Mouse (Mus musculus): Measurements from ENCODE around the gene Slc2a3.

Slc2a3 gene

DNA sequence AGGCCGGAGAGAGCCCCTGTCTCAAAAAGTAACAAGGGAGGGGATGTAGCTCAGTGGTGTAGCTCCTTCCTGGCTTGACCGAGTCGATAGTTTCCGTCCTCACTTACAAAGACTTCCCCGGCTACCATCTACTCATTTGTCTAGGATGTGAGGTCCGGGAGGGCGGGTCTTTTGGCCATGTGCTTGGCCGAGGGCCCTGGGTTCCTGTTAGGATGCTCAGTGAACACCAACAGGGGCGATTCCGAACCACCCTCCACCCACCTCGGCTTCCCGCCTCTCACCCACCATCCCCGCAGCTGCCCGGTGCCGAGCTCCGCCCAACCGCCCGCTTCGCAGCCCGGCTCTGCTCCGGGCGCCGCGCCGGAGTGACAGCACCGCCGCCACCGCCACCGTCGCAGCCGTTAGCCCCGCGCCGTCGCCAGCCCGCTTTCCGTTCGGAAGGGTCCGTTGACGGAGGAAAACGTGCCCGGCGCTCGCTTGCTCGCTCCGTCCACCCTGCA is at the start of gene Slc2a3:
Slc2a3 (minus strand) TSS at position 340 of the 500 bp plus-strand sequence.
- peak in 1 of 2 experiments; percentile 27 for DNase-seq

DNA sequence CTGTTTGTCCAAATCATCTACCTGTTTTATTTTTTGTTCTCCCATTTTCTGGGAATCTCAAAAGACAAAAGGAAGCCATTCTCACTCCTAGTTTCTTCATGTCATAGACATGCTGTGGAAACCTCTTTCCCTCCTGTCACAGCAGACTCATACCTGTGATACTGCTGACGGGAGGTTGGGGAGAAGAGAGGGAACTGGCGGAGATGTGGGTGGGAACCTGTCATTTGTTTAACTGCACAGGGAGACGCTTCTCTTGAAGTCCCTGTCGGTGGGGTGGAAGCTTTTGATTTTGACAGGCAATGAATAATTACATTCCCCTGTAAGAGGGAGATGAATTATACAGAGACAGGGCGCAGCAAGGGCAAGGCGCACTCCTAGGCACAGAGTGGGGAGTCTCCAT is 42.3 kb upstream of the Slc2a3 start:
- no peak for DNase-seq

DNA sequence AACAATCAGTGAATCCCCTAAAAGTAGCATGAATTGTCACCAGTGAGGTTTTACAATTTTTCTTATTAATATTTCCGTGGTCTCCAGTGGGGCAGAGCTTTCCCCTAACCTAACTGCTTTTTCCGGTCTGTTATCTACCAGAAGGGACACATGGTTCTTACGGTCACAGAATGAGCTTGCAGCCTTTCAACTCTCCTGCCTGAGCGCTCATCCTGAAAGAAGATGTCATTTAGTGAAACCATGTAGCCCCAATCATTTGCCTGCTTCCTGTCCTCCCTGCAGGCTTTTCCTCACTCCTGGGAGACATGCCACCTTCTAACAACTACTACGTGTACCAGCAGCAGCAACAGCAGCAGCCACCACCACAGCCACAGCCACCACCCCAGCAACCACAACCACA is 36.1 kb upstream of the Slc2a3 start:
- no peak for DNase-seq

DNA sequence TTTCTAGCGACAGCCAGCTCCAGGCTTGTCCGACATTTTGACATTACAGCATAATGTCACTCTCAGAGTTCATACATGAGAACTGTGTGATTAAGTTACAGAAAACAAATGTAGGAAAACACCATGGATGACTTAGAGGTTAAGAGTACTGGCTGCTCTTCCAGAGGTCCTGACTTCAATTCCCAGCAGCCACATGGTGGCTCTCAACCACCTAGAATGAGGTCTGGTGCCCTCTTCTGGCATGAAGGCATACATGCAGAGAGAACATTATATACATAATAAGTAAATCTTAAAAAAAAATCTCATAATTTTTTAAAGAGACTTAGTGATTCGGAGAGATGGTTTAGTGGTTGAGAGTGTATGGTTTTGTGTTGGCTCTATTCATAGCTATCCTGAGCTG is 35.5 kb upstream of the Slc2a3 start:
- DNase-seq = no peak

DNA sequence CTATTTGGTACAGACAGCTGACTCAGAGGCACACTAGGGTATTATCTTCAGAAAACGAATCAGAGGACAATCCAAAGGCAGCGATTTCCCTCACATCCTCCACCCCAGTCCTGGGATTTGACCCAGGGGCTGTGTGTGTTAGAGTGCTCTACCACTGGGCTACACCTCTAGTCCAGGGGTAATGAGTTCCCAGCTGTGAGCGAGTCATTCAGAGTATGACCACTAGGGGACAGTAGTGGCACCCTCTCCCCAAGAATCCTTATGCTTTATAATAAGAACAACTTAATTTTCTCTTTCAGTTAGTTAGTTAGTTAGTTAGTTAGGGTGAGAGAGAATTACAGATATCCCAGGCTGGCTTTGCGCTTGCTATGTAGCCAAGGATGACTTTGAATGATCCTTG is 32.9 kb upstream of the Slc2a3 start:
- DNase-seq = no peak

DNA sequence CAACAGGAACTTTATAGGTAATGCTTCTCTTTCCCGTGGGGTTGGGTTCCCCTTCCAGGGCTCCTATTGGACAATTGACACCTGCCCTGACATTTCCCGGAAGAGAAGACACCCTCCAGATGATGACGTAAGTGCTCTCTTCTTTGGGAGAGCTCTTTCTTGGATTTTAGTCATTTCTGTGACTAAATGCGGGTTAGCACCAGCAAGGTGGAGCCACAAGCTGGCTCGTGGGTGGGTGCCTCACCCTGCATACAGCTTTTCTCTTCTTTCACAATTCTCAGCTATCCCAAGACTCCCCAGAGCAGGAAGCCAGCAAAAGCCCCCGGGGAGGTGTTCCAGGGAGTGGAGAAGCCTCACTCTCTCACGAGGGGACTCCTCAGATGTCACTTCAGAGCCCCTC is 31.4 kb upstream of the Slc2a3 start:
- DNase-seq = no peak

DNA sequence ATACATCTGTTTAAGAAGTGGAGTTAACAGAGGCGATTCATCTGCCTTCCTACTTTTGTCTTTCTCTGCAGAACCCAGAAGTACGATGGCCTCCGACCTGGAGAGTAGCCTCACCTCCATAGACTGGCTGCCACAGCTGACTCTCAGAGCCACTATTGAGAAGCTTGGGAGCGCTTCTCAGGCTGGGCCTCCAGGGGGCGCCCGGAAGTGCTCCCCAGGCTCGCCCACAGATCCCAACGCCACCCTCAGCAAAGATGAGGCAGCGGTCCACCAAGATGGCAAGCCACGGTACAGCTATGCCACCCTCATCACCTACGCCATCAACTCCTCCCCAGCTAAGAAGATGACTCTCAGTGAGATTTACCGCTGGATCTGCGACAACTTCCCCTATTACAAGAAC is 26.6 kb upstream of the Slc2a3 start:
- no peak for DNase-seq

DNA sequence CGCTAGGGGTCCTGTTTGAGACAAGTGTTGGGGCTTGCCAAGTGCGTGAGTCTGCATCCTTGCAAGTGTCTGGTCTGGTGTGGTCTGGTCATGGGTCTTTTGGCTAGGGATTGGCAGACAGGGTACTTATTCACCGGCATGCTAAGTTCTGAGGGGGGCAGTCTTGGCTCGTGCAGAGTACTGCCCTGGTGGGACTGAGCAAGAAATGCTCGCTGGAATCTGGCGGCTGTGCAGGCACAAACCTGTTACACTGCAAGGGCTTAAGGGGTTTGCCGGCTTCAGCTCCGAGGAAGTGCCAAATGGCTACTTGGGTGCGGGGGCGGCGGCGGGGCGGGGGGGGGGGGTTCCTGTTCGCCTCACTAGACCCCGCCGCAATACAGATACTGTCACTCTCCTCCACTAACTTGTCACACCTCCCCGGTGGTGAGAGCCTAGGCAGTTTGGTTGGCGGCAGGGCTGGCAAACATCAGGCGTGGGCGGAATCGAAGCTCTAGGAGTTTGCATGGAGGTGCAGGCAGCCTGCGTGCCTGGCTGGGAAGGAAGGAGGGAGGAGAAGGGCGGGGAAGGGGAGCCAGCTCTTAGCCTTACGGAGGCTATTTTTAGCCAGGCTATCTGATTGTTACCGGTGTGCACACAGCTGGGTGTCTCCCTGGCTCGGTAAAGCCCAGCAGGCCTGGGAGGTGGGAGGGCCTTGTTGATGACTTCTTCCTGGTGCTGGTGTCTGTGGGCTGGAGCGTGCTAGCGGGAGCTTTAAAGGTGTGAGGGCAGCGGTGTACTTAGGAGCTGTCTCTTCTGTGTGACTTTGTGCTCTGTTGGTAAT is 24.7 kb upstream of the Slc2a3 start:
- peak; percentile 35 to 55 for DNase-seq

DNA sequence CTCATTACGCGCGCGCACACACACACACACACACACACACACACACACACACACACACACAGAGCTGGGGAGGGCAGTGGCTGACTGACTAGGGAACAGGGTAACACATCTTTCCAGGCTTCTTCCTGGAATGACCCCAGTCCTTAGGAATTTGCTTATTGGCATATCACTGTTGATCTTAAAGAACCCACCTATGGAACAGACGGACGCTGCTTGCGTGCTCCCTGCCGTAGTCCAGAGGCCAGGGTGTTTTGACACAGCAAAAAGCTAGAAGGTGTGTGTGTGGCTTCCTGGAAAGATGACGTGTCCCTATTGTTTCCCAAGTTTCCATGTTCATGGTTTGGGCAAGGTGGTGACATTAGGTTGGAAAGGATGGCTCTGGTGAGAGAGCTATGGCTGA is 23.7 kb upstream of the Slc2a3 start:
- DNase-seq = no peak

DNA sequence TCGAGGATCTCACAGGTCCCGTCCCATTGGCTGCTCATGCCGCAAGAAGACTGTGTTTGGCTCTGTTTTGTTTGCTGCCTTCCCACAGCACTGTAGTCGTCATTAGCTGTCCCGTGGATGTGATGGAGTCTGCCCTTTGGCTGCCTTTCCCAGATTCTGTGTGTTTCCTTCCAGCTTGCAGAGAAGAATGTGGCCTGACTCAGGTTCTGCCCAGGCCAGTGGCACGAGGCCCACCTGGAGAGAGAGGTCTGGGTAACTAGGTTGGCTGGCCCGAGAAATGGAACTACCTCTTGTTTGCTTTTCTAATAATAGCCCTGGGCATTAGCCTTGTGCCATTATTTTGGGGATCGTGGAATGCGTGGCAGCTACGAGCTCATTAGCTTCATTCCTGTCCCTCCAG is 22.6 kb upstream of the Slc2a3 start:
- DNase-seq = no peak

DNA sequence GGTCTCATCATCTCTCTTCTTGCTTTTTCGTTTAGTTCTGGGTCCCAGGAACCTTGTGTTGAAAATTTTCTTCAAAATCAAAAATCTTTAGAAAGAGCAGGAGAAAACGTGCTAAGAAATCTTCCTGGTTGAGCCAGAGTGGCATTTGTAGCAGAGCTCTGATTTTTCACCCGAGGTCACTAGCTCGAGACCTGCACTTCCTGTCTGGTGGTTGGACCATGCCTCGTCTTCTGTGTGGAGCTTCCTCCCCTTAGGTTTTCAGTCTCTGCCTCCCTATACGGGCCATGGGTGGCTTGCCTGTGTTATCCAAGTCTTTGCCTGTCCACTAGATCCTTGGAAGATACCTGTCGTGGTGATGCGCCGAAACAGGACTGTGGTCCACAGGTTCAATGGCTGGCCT is 20.4 kb upstream of the Slc2a3 start:
- no peak for DNase-seq

DNA sequence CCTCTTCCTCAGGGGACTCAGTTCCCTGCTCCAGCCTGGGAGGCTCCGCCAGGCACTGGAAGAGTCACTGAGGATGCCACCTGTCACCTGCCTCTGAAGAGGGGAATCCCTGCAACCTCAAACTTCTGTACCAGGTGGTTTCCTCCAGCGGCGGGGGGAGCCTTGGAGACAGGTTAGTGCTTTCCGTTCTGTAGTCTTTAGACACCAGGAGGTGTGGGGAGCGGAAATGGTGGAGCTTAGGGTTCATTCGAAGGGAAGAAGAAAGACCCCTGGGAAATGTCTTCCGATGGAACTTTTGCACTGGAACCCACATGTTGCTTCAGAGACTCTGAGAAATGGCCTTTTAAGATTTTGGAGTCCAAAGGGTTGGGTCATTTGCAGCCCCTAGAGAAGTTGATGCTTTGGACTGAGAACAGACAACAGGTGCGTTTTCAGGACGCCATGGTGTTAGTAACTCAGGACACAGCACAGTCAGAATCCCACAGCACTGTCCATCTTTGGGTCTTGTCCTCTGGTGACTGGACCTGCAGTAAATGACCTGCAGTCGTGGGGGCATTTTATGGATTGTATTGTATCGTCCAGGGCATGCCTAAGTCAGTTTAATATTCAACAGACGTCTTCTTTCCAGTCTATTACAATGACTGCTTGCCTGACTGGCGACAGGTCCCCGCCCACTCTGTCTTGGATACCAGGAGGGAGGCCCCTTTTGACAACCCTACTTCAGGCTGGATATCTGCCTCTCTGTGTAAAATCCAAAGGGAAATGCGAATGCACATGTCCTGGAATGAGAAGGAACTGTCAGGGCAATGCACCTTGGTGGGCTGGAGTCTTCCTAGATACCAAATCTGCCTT is 19.6 kb upstream of the Slc2a3 start:
- DNase-seq = peak in 1 of 2 experiments; percentile 40

DNA sequence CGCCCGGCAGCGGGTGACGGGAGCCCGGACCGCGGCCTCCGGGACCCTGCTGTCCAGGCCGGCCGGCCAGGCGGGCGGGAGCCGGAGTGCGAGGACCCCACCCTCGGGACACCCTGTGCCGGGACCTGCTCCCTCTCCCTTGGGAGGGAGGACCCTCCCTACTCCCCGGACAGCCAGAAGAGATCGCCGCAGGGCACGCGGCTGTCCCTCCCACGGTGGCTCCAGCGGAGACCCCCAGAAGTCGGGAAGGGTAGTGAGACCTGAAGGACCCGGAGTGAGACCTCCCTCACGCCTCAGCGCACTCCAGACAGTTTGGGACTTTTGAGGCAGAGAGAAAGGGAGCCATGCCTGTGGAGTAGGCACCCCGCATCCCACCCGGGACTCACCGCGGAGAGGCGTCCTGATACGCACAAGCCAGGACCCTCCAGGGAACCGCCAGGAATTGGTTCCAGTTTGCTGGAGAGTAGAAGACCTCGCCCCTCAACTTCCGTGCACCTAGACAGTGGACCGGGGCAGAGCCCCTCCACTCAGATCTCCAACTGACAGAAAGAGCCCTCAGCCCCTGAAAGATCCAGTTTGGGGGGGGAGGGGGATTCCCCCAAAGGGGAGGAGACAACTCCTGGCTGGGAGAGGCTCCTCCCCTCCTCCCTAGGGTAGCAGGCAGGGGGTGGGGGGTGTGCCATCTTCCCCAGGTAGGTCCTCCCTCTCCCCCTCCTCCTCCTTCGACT is 18.8 kb upstream of the Slc2a3 start:
- DNase-seq = peak; percentile 22 to 64

DNA sequence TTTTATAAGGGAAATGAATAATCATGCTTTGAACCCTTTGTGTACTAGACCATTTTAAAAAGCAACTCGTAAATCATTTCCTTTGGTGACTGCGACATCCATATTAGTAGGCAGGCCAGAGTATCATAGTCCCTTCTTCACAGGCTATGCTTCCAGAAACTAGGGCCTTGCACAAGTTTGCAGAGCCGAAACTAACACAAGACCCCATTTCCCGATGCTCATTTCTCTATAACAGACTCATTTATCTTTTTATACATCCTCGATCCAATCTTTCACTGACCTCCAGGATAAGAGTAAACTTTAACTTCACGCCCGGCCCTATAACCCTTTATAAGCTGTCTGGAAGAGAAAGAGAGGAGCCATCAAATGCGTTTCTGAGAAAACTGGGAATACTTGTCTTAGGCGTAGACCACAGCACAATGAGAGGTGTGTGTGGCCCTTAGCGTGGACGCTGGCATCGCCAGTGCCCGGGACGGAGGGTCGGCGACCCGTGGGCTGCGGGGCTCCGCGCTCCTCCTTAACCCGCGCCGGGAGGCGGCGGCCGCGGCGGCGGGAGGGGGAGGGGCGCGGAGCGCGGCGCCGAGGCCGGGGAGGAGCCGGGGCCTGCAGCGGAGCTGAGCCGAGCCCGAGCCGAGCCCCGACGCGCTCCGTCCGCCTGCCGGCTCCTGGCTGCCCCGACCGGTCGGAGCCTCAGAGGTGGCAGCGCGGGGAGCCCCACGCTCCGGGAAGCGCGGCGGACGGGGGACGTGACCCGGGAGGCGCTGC is 18.0 kb upstream of the Slc2a3 start, which contains the start of gene Foxj2:
Foxj2 (plus strand) TSS at position 609 of the 765 bp plus-strand sequence.
- peak; percentile 40 to 60 for DNase-seq

DNA sequence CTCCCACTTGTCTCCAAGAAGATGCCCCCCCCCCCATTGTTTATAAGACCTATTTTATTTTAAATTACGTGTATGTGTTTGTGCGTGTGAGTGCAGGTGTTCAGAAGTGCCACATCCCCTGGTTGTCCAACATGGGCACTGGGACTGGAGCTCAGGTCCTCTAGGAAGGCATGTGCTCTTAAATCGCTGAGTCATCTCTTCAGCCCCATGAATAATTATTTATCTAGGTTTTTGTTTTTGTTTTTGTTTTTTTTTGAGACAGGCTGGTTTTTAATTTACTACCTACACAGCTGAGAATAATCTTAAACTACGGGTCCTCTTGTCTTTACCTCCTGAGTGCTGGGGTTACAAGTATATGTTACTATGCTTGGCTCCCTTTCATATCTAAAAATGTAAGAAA is 12.2 kb upstream of the Slc2a3 start:
- no peak for DNase-seq

DNA sequence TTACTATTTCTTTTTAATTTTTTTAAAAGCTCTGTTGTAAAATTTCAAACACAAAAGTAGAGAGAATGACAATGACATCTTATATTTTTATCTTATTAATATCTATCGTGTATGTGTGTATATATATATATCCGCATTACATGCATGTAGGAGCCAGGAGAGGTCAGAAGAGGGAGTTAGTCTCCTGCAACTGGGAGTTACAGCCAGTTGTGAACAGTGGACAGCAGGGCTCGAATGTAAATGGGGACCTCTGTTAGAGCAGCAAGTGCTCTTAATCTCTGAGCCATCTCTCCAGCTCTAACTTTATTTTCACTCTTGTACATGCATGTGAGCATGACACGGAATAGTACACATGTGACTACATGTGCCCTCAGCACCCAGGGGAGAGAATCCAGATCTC is 11.3 kb upstream of the Slc2a3 start:
- DNase-seq = no peak

DNA sequence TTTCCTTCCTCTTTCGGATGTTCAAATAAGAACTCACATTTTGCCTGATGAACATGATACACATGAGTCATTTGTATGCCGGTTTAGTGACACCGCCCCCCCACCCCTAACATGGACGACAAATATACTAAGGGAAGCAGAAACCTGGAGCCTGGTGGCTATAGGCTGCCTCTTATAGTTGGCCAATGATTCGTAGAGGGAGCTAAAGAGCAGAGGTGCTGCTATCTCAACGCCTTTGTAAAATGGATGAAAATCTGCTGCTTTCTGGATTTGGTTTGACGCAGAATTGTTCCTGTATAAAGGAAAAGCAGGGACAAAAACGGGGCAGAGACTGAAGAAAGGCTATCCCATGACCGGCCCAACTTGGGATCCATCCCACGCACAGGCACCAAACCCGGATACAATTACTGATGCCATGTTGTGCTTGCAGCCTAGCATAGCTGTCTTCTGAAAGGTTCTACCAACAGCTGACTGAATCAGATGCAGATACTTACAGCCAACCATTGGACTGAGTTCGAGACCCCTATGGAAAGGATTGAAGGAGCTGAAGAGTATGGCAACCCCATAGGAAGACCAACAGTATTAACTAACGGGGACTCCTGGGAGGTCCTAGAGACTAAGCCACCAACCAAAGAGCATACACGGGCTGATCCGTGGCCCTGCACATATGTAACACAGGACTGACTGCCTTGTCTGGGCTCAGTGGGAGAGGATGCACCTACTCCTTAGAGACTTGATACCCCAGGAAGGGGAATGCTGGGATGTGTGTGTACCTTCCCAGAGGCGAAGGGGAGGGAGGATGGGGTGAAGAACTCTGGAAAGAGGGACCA is 10.5 kb upstream of the Slc2a3 start:
- peak in 1 of 2 experiments; percentile 44 for DNase-seq

DNA sequence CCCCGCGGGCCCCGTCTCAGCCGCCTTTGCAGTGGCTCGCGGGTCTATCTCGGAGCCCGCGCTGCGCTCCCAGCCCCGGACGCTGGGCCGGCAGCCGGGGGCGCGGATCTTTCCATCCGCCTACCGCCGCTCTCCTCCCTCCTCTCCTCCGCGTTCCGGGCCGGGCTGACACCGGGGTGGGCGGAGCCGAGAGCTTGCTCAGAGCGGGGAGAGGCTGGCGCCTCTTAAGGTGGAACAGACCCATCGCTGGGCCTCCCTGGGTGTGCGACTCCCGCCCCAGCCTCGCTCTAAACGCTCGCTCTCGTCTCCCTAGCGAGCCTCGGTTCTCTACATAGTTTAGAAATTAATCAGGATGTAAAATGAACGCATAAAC is 9.8 kb upstream of the Slc2a3 start:
- DNase-seq = peak; percentile 94 to 95

DNA sequence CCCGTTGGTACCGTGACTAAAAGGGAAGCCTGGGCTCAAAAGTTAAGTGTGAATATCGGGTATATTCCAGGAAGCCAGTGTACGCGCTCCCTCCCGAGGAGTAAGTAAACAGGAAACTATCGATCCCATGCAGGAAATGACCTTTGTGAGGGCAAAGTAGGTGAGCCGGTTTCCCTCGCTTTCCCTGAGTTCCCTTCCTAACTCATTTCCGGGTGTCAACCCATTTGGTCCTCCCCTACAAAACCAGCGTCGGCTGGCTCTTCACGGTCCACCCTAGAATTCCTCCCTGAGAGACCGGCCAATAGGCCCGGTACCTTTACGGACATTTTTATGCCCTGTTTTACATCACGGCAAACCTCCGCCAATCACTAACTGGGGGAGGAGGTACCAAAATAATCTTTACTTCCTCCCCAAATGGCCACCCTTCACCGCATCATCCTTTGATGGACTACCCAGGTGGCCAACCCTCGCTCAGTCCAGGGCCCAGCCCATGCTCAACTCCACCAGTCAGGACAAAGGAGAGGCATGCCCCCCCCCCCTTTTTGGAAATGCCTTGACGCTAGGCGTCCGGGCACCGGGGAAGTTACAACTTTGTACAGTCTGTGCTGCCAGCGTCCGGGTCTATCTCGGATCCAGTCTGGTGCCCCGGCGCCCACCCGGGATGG is 9.3 kb upstream of the Slc2a3 start:
- peak; percentile 82 to 93 for DNase-seq

DNA sequence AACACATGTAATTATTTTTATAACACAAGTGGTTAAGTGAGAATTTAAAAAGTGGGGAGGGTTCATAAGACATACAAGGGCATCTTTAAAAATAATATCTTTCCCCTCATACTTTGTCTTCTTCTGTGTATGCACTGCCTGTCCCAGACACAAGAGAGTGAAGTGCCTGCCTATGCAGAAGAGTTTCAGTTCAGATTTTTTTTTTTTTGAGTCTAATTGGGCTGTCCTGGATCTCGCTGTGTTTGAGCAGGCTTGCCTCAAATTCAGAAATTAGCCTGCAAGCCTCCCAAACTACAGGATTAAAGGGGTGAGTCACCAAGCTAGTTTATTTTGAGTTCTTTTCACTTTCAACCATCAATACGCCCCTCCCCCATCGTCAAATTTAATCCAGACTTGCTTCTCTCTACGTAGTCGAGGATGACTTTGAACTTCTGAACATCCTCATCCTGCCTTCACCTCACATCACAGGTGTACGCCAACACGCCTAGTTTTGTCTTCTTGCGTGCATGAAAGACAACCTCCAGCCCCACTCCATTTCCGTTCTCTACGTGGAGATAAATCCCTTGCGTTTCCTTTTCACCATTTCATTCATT is 8.7 kb upstream of the Slc2a3 start:
- DNase-seq = peak; percentile 34 to 74

Data from thymus, adult 18-20 months (tissue).